15 mouse cellular contexts compared by ENCODE assay signal in genomic region chr1:157532826-157533460, GRCm38 (mm10). TPM values are rescaled to one million over a fixed set of nuclear protein-coding genes. Genes with fewer than 3 reads are reported as not detected.
DNase-seq lines count a peak whose midpoint lies in the region; TF ChIP-seq lines count a peak whose summit lies in the region.
"Had no signal": no experiment of that assay in that cellular context is flagged by ENCODE, and none has a peak within 500 bp of the region (broad histone marks: within the 10 kb centered on the region; RNA-seq: fewer than 3 reads in every experiment).

No protein-coding gene starts in this region.

- no peaks in the 10 kb centered on the region; the same call in 1 of the 2 replicates for H3K27me3 ChIP-seq in cerebellum, adult 2 months (ENCODE audit: control insufficient read depth, insufficient read depth, low read length)
- H3K27me3 ChIP-seq in kidney, adult 2 months (replicated peaks; ENCODE audit: control insufficient read depth, insufficient read depth, low read length) = no peaks in the 10 kb centered on the region
- H3K27me3 ChIP-seq: forebrain, embryonic 15.5 days; stomach, embryonic 15.5 days had no signal

- TF ChIP-seq POLR2A in cerebellum, adult 2 months (IDR thresholded peaks at IDR 0.05; ENCODE audit: borderline replicate concordance, insufficient read depth, low read length) = no peak
- TF ChIP-seq POLR2A in kidney, adult 2 months (IDR thresholded peaks at IDR 0.05; ENCODE audit: low read depth, low read length) = no peak

- peaks cover 3% of the 10 kb centered on the region; the same call in 1 of the 2 replicates for H3K4me1 ChIP-seq in cerebellum, adult 2 months (ENCODE audit: control insufficient read depth, insufficient read depth, low read length)
- H3K4me1 ChIP-seq in kidney, adult 2 months (ENCODE audit: control insufficient read depth, insufficient read depth, low read length) = no peaks in the 10 kb centered on the region
- H3K4me1 ChIP-seq: stomach, embryonic 15.5 days had no signal

- no peak for TF ChIP-seq CTCF in cerebellum, adult 2 months (IDR thresholded peaks at IDR 0.05; ENCODE audit: borderline replicate concordance, insufficient read depth, low read depth, low read length)
- TF ChIP-seq CTCF in kidney, adult 2 months (conservative IDR thresholded peaks at IDR 0.05; ENCODE audit: insufficient read depth, insufficient read length, low read depth, low read length) = no peak

- peak; percentile 40 for DNase-seq in retina, postnatal 1 day
- no peak for DNase-seq in retina, embryonic 14.5 days (ENCODE audit: low spot score)
- peak; percentile 87 to 90 for DNase-seq in cerebellum, adult 2 months
- peak; percentile 45 for DNase-seq in fat pad, adult 2 months (ENCODE audit: extremely low read depth, low read depth, low spot score)
- no peak for DNase-seq in kidney, adult 2 months
- no peak for DNase-seq in adrenal gland, adult (ENCODE audit: inconsistent age in 2 of 2, low spot score in 1 of 2)
- no peak for DNase-seq in layer of hippocampus, adult 11-12 months (ENCODE audit: low spot score)
- DNase-seq: gastrocnemius, postnatal 10 days; heart, postnatal 14 days; kidney, adult 9 months; lung, embryonic 14.5 days; right cerebral cortex, adult 18-20 months had no signal

- WGBS in cerebellum, adult 2 months = 10% methylated on average over 8 of the region's 8 CpGs
- WGBS in kidney, adult 2 months = 62% methylated on average over 8 of the region's 8 CpGs

- no peaks in the 10 kb centered on the region for H3K36me3 ChIP-seq in kidney, adult 2 months (ENCODE audit: control insufficient read depth, insufficient read depth, low read length)
- H3K36me3 ChIP-seq: forebrain, embryonic 15.5 days; neural tube, embryonic 15.5 days; stomach, embryonic 15.5 days had no signal

- H3K4me3 ChIP-seq in cerebellum, adult 2 months (replicated peaks; ENCODE audit: insufficient read depth, low read depth, low read length) = no peak overlapping the region
- no peak overlapping the region for H3K4me3 ChIP-seq in kidney, adult 2 months (ENCODE audit: insufficient read depth, low read depth, low read length)
- H3K4me3 ChIP-seq: forebrain, embryonic 15.5 days; neural tube, embryonic 15.5 days; stomach, embryonic 15.5 days had no signal

- H3K27ac ChIP-seq in cerebellum, adult 2 months (ENCODE audit: insufficient read depth, low read length) = no peak overlapping the region
- no peak overlapping the region for H3K27ac ChIP-seq in kidney, adult 2 months (ENCODE audit: insufficient read depth, low read depth, low read length)
- H3K27ac ChIP-seq: forebrain, embryonic 15.5 days; neural tube, embryonic 15.5 days; stomach, embryonic 15.5 days had no signal

RNA-seq across cellular contexts. Expression of gene Sec16b, which starts 26.4 kb away (rescaled TPM):
- 0.48 and 0.51 TPM in 2 replicates for polyA plus RNA-seq in cerebellum, adult 2 months (2012; rRNA removed)
- polyA plus RNA-seq in kidney, adult 2 months (2012; rRNA removed) = 2.4 and 2.9 TPM in 2 replicates

Comparison
In these comparisons a context has a peak if more than half of its experiments do, and no peak if none do; other contexts are left out.
1. DNase-seq: peak in retina, postnatal 1 day (single experiment), cerebellum, adult 2 months (2 of 2) and fat pad, adult 2 months (single experiment); none in retina, embryonic 14.5 days (single experiment), kidney, adult 2 months (single experiment), adrenal gland, adult (0 of 2) and layer of hippocampus, adult 11-12 months (single experiment).